In the genomic region with DNA sequence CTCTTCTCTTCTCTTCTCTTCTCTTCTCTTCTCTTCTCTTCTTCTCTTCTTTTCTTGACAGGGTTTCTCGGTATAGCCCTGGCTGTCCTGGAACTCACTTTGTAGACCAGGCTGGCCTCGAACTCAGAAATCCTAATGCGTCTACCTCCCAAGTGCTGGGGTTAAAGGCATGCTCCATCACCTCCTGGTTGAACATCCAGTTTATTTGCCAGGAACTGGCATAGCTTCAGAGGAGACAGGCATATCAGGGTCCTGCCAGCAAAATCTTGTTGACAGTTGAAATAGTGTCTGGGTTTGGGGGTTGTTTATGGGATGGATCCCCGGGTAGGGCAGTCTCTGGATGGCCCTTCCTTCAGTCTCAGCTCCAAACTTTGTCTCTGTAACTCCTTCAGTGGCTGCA, we compare ENCODE assay signal across 5 mouse cellular contexts. TPM values are rescaled to one million over a fixed set of nuclear protein-coding genes. Genes with fewer than 3 reads are reported as not detected.
DNase-seq lines count a peak whose midpoint lies in the region; ATAC-seq lines count a peak whose summit lies in the region.
"Not testable (repeated sequence)": the region's sequence is repeated elsewhere in the genome, so short reads cannot be mapped to it uniquely, and the experiment has no call there.

No protein-coding gene starts in this region.

- 0 out of 2 replicates have a peak, but pooled peaks have one; percentile 44 for ATAC-seq in forebrain, embryonic 12.5 days (ENCODE audit: low FRiP score)
- peak; percentile 64; the same call in 1 of the 2 replicates for ATAC-seq in heart, embryonic 14.5 days (ENCODE audit: insufficient number of reproducible peaks, insufficient read depth, low FRiP score, low read depth)
- ATAC-seq in hindbrain, embryonic 12.5 days (ENCODE audit: low FRiP score): peak; percentile 50; the same call in 1 of the 2 replicates
- ATAC-seq in kidney, embryonic 16.5 days (ENCODE audit: low FRiP score, low TSS enrichment): 0 out of 2 replicates have a peak, but pooled peaks have one; percentile 9
- ATAC-seq in midbrain, embryonic 14.5 days (ENCODE audit: low FRiP score, low TSS enrichment): peak; percentile 48; the same call in 1 of the 2 replicates

- not testable (repeated sequence) for DNase-seq in midbrain, embryonic 14.5 days

- H3K9ac ChIP-seq in forebrain, embryonic 12.5 days; heart, embryonic 14.5 days (ENCODE audit: low read length); hindbrain, embryonic 12.5 days; kidney, embryonic 16.5 days (replicated peaks; ENCODE audit: low read length); midbrain, embryonic 14.5 days (replicated peaks; ENCODE audit: low read length): not testable (repeated sequence)

- H3K36me3 ChIP-seq in forebrain, embryonic 12.5 days (replicated peaks); heart, embryonic 14.5 days (ENCODE audit: control insufficient read depth, insufficient read depth, low read length); hindbrain, embryonic 12.5 days; kidney, embryonic 16.5 days (ENCODE audit: insufficient read depth, low read length); midbrain, embryonic 14.5 days (ENCODE audit: control insufficient read depth, insufficient read depth, low read length): not testable (repeated sequence)

- not testable (repeated sequence) for H3K27me3 ChIP-seq in forebrain, embryonic 12.5 days; heart, embryonic 14.5 days (ENCODE audit: control insufficient read depth, insufficient read depth, low read length); hindbrain, embryonic 12.5 days; kidney, embryonic 16.5 days (ENCODE audit: insufficient read depth, low read length); midbrain, embryonic 14.5 days (ENCODE audit: control insufficient read depth, insufficient read depth, low read length)

- not testable (repeated sequence) for H3K27ac ChIP-seq in forebrain, embryonic 12.5 days; heart, embryonic 14.5 days (replicated peaks in 1 of 2; ENCODE audit: control insufficient read depth in 1 of 2, insufficient read depth in 1 of 2, low read depth in 2 of 2, low read length in 2 of 2); hindbrain, embryonic 12.5 days; kidney, embryonic 16.5 days (ENCODE audit: low read length); midbrain, embryonic 14.5 days (replicated peaks; ENCODE audit: low read depth, low read length)

- not testable (repeated sequence) for H3K4me2 ChIP-seq in forebrain, embryonic 12.5 days; heart, embryonic 14.5 days (ENCODE audit: low read length); hindbrain, embryonic 12.5 days (replicated peaks); kidney, embryonic 16.5 days (replicated peaks; ENCODE audit: low read depth, low read length); midbrain, embryonic 14.5 days (ENCODE audit: low read length)

- H3K9me3 ChIP-seq in forebrain, embryonic 12.5 days; heart, embryonic 14.5 days (ENCODE audit: control insufficient read depth, low read length); hindbrain, embryonic 12.5 days (replicated peaks); kidney, embryonic 16.5 days (ENCODE audit: low read length); midbrain, embryonic 14.5 days (ENCODE audit: control insufficient read depth, low read length): not testable (repeated sequence)

- H3K4me3 ChIP-seq in forebrain, embryonic 12.5 days (replicated peaks); heart, embryonic 14.5 days (ENCODE audit: control insufficient read depth in 1 of 2, insufficient read depth in 1 of 2, low read depth in 1 of 2, low read length in 2 of 2); hindbrain, embryonic 12.5 days; kidney, embryonic 16.5 days (ENCODE audit: low read length); midbrain, embryonic 14.5 days (replicated peaks; ENCODE audit: low read depth, low read length): not testable (repeated sequence)

- not testable (repeated sequence) for H3K4me1 ChIP-seq in forebrain, embryonic 12.5 days; heart, embryonic 14.5 days (ENCODE audit: control insufficient read depth in 2 of 2, insufficient read depth in 2 of 2, low read length in 2 of 2); hindbrain, embryonic 12.5 days; kidney, embryonic 16.5 days (ENCODE audit: insufficient read depth, low read length); midbrain, embryonic 14.5 days (ENCODE audit: control insufficient read depth, insufficient read depth, low read length)

- 77% methylated on average over 4 of the region's 4 CpGs for WGBS in forebrain, embryonic 12.5 days
- 88% methylated on average over 3 of the region's 4 CpGs for WGBS in heart, embryonic 14.5 days
- 84% methylated on average over 4 of the region's 4 CpGs for WGBS in hindbrain, embryonic 12.5 days
- 90% methylated on average over 4 of the region's 4 CpGs for WGBS in kidney, embryonic 16.5 days
- 97% methylated on average over 3 of the region's 4 CpGs for WGBS in midbrain, embryonic 14.5 days

RNA-seq across cellular contexts. Expression of a gene that starts 9.8 kb away (rescaled TPM):
- polyA plus RNA-seq in forebrain, embryonic 12.5 days (2016; fragmentation: Nextera tagmentation; extraction: Ambion mirVana): 0.17 and 0.38 TPM in 2 replicates
- 4.9 and 6.6 TPM in 2 replicates for polyA plus RNA-seq in heart, embryonic 14.5 days (2014; fragmentation: Nextera tagmentation; extraction: Ambion mirVana)
- 0.57 and 0.84 TPM in 2 replicates for polyA plus RNA-seq in hindbrain, embryonic 12.5 days (2016; fragmentation: Nextera tagmentation; extraction: Ambion mirVana)
- polyA plus RNA-seq in kidney, embryonic 16.5 days (2015; fragmentation: Nextera tagmentation; extraction: Ambion mirVana): 2.2 and 3.3 TPM in 2 replicates
- polyA plus RNA-seq in midbrain, embryonic 14.5 days (2014; fragmentation: Nextera tagmentation; extraction: Ambion mirVana): 0.05 and 0.20 TPM in 2 replicates

Comparison
In these comparisons a context has a peak if more than half of its experiments do, and no peak if none do; other contexts are left out.
1. ATAC-seq: peak in every context shown above with its lines; median percentile 64 in heart, embryonic 14.5 days; 50 in hindbrain, embryonic 12.5 days; 48 in midbrain, embryonic 14.5 days; 44 in forebrain, embryonic 12.5 days; 9 in kidney, embryonic 16.5 days.